Mouse (Mus musculus) G1E (cell line): ENCODE measurements at regions not wholly inside any gene's neighbourhood (a gene's known extent, or its start where the extent isn't known, plus 50 kb on each side); places are given as distances from the start of the nearest gene placed in this dataset.

Source experiments
- ATAC-seq: 2 replicates; pipeline ENCODE4 v1.8.0; 2016; ENCODE audit warnings: mild to moderate bottlenecking; ENCODE audit not compliant: insufficient number of reproducible peaks, poor library complexity, low FRiP score, severe bottlenecking; ENCODE audit errors: extremely low read depth
- DNase-seq: peaks from one replicate; pipeline ENCODE4 v3.0.0; 2012; ENCODE audit warnings: low spot score
- H3K27me3 ChIP-seq: 2 replicates; pipeline ENCODE4 v1.6.1; 2012; ENCODE audit warnings: mild to moderate bottlenecking, low read length, inconsistent platforms; ENCODE audit not compliant: insufficient read depth
- H3K36me3 ChIP-seq: replicated peaks from 2 replicates; pipeline ENCODE3; 2012; ENCODE audit warnings: mild to moderate bottlenecking, inconsistent platforms
- H3K4me1 ChIP-seq: 2 replicates; pipeline ENCODE4 v1.6.1; 2012; ENCODE audit warnings: low read depth, low read length, inconsistent platforms, mixed read lengths; ENCODE audit not compliant: insufficient read depth
- H3K4me3 ChIP-seq: 2 replicates; pipeline ENCODE4 v1.5.1; 2012; ENCODE audit warnings: low read depth, mild to moderate bottlenecking, inconsistent platforms, low read length, moderate library complexity, mixed read lengths
- H3K9me3 ChIP-seq: replicated peaks from 2 replicates; pipeline ENCODE4 v1.6.1; 2012; ENCODE audit warnings: inconsistent platforms
- CTCF ChIP-seq: IDR thresholded peaks from 2 replicates; pipeline ENCODE4 v1.5.1; 2012; ENCODE audit warnings: low read depth, low read length, inconsistent platforms, mixed read lengths
- GATA1 ChIP-seq: IDR thresholded peaks from 2 replicates; pipeline ENCODE4 v1.6.1; 2012; ENCODE audit warnings: borderline replicate concordance, low read length, inconsistent platforms, mixed read lengths
- GATA2 ChIP-seq: IDR thresholded peaks from 2 replicates; pipeline ENCODE4 v1.6.1; 2012; ENCODE audit warnings: low read depth, low read length, inconsistent platforms, borderline replicate concordance
- POLR2AphosphoS5 ChIP-seq: IDR thresholded peaks from 2 replicates; pipeline ENCODE4 v1.6.1; 2012; ENCODE audit warnings: low read depth, low read length, inconsistent platforms; ENCODE audit not compliant: insufficient replicate concordance
- TAL1 ChIP-seq: conservative IDR thresholded peaks from 2 replicates; pipeline ENCODE4 v1.6.1; 2012; ENCODE audit warnings: low read depth, low read length, inconsistent platforms, mixed read lengths

- TF ChIP-seq GATA2 = no peak
- no peak for DNase-seq
- no peak for ATAC-seq
- Histone ChIP-seq H3K9me3 (peaks cover 5% of the 10 kb centered on the region), H3K36me3 (no peaks in the 10 kb centered on the region), H3K4me1 (no peaks in the 10 kb centered on the region), H3K4me3 (no peak overlapping the region), H3K27me3 (no peaks in the 10 kb centered on the region)
These were observed 1287.4 kb upstream of the Sel1l start for GRCm38 (mm10) chr12:93136395-93136794.

- H3K4me1 ChIP-seq = no peaks in the 10 kb centered on the region
- no peak for TF ChIP-seq TAL1
- no peak for TF ChIP-seq CTCF
- TF ChIP-seq GATA1 = no peak
- DNase-seq (no peak), ATAC-seq (no peak)
- H3K4me3 ChIP-seq = no peak overlapping the region
- H3K27me3 ChIP-seq = no peaks in the 10 kb centered on the region
- H3K9me3 ChIP-seq = 0 out of 2 replicates have a peak, but pooled peaks cover 2% of the 10 kb centered on the region
- H3K36me3 ChIP-seq = no peaks in the 10 kb centered on the region
These were observed 1273.3 kb upstream of the Sel1l start for GRCm38 (mm10) chr12:93122216-93122615.

- no peak for TF ChIP-seq TAL1
- no peak for TF ChIP-seq GATA1
- TF ChIP-seq POLR2AphosphoS5 = no peak
- no peak for TF ChIP-seq CTCF
- TF ChIP-seq GATA2 = no peak
- no peak overlapping the region for H3K4me3 ChIP-seq
- ATAC-seq (no peak), DNase-seq (no peak)
- no peaks in the 10 kb centered on the region for H3K36me3 ChIP-seq
- H3K9me3 ChIP-seq = peaks cover 7% of the 10 kb centered on the region
- H3K27me3 ChIP-seq = no peaks in the 10 kb centered on the region
- H3K4me1 ChIP-seq = no peaks in the 10 kb centered on the region
These were observed 1239.3 kb upstream of the Sel1l start for GRCm38 (mm10) chr12:93088031-93088790.

- H3K36me3 ChIP-seq = no peaks in the 10 kb centered on the region
- DNase-seq (no peak), ATAC-seq (no peak)
- peaks cover 18% of the 10 kb centered on the region for H3K9me3 ChIP-seq
- H3K4me3 ChIP-seq = no peak overlapping the region
- no peaks in the 10 kb centered on the region for H3K4me1 ChIP-seq
- H3K27me3 ChIP-seq = no peaks in the 10 kb centered on the region
- TF ChIP-seq CTCF (no peak), POLR2AphosphoS5 (no peak), GATA1 (no peak), GATA2 (no peak), TAL1 (no peak)
These were observed 1214.9 kb upstream of the Sel1l start for GRCm38 (mm10) chr12:93063864-93064263.

GRCm38 (mm10) chr12:93019633-93020032 lies 1170.7 kb upstream of the Sel1l start:
- no peak for ATAC-seq
- DNase-seq = no peak
- TF ChIP-seq GATA2 (no peak), TAL1 (no peak), POLR2AphosphoS5 (no peak)
- Histone ChIP-seq H3K4me1 (no peaks in the 10 kb centered on the region), H3K36me3 (no peaks in the 10 kb centered on the region), H3K27me3 (no peaks in the 10 kb centered on the region), H3K4me3 (no peak overlapping the region), H3K9me3 (peaks cover 8% of the 10 kb centered on the region)

- Histone ChIP-seq H3K4me1 (no peaks in the 10 kb centered on the region), H3K4me3 (no peak overlapping the region), H3K27me3 (no peaks in the 10 kb centered on the region), H3K9me3 (peaks cover 6% of the 10 kb centered on the region; the same call in 1 of the 2 replicates), H3K36me3 (no peaks in the 10 kb centered on the region)
- TF ChIP-seq POLR2AphosphoS5 (no peak), GATA1 (no peak), TAL1 (no peak), CTCF (no peak), GATA2 (no peak)
- ATAC-seq (no peak), DNase-seq (no peak)
These were observed 1162.6 kb upstream of the Sel1l start for GRCm38 (mm10) chr12:93011583-93011982.

- Histone ChIP-seq H3K4me3 (no peak overlapping the region), H3K9me3 (no peaks in the 10 kb centered on the region), H3K4me1 (no peaks in the 10 kb centered on the region), H3K36me3 (no peaks in the 10 kb centered on the region), H3K27me3 (no peaks in the 10 kb centered on the region)
- TF ChIP-seq POLR2AphosphoS5 (no peak), TAL1 (no peak), CTCF (no peak), GATA1 (no peak), GATA2 (no peak)
- DNase-seq (no peak), ATAC-seq (no peak)
These were observed 1157.9 kb upstream of the Sel1l start for GRCm38 (mm10) chr12:93006844-93007365.
